Comparison of ENCODE assay signal across 15 mouse cellular contexts in genomic region chr1:126449424-126449823, GRCm38 (mm10).
"Had no signal": no experiment of that assay in that cellular context is flagged by ENCODE, and none has a peak within 500 bp of the region (broad histone marks: within the 10 kb centered on the region; RNA-seq: fewer than 3 reads in every experiment).

No protein-coding gene starts in this region.

- H3K4me2 ChIP-seq: limb, embryonic 13.5 days; liver, embryonic 12.5 days; liver, embryonic 15.5 days had no signal

- H3K36me3 ChIP-seq: limb, embryonic 10.5 days; limb, embryonic 13.5 days; liver, embryonic 12.5 days; liver, embryonic 15.5 days had no signal

- H3K4me1 ChIP-seq: limb, embryonic 10.5 days; limb, embryonic 13.5 days; liver, embryonic 12.5 days; liver, embryonic 15.5 days had no signal

- H3K9ac ChIP-seq: limb, embryonic 13.5 days; liver, embryonic 12.5 days; liver, embryonic 15.5 days had no signal

- DNase-seq: kidney, adult 18-20 months; kidney, adult 9 months; kidney, postnatal 14 days; layer of hippocampus, adult 9-11 months; liver; lung, adult 18-20 months; midbrain, embryonic 14.5 days; thymus, adult 18-20 months; thymus, postnatal 36 days had no signal

- H3K27ac ChIP-seq: layer of hippocampus, adult 2 months; limb, embryonic 10.5 days; limb, embryonic 13.5 days; liver, embryonic 12.5 days; liver, embryonic 15.5 days; macrophage had no signal

- ATAC-seq: liver, embryonic 12.5 days had no signal

- H3K4me3 ChIP-seq: layer of hippocampus, adult 2 months; limb, embryonic 10.5 days; limb, embryonic 13.5 days; liver, embryonic 12.5 days; liver, embryonic 15.5 days had no signal

- H3K27me3 ChIP-seq: limb, embryonic 13.5 days; liver, embryonic 15.5 days had no signal

- H3K9me3 ChIP-seq: limb, embryonic 10.5 days; limb, embryonic 13.5 days; liver, embryonic 12.5 days; liver, embryonic 15.5 days had no signal
